Mouse (Mus musculus) ES-E14 (cell line): ENCODE results near the gene Ppil3. TPM values are rescaled to one million over a fixed set of nuclear protein-coding genes. Genes with fewer than 3 reads are reported as not detected.

Source experiments
- DNase-seq: peaks from one replicate; pipeline ENCODE4 v3.0.0-alpha.2; 2013; ENCODE audit warnings: low read depth, low spot score
- H3K27ac ChIP-seq: 2 replicates; pipeline ENCODE4 v1.5.1; 2012; ENCODE audit warnings: low read depth, mild to moderate bottlenecking, low read length, moderate library complexity, mixed read lengths; ENCODE audit not compliant: poor library complexity, insufficient read depth, severe bottlenecking
- H3K36me3 ChIP-seq: 2 replicates; pipeline ENCODE4 v1.6.1; 2012; ENCODE audit warnings: mild to moderate bottlenecking, low read length, moderate library complexity, mixed read lengths; ENCODE audit not compliant: control insufficient read depth, poor library complexity, insufficient read depth, severe bottlenecking
- H3K4me1 ChIP-seq, 2 experiments: fragments of 150-350 bp in 1 of 2; sonication (generic) in 1 of 2; 2 replicates each; pipeline ENCODE4 v1.6.1; 2012; ENCODE audit warnings: low read length in 2 of 2, mild to moderate bottlenecking in 1 of 2, mixed read lengths in 1 of 2; ENCODE audit not compliant: control insufficient read depth in 2 of 2, insufficient read depth in 2 of 2, poor library complexity in 1 of 2
- H3K4me3 ChIP-seq, 2 experiments: fragments of 150-350 bp in 1 of 2; sonication (generic) in 1 of 2; 2 replicates each; pipeline ENCODE4 v1.5.1; 2012; ENCODE audit warnings: low read length in 2 of 2, low read depth in 1 of 2, mild to moderate bottlenecking in 1 of 2, mixed read lengths in 1 of 2; ENCODE audit not compliant: insufficient read depth in 1 of 2, poor library complexity in 1 of 2, severe bottlenecking in 1 of 2
- H3K9ac ChIP-seq: 2 replicates; pipeline ENCODE4 v1.6.1; 2012; ENCODE audit warnings: low read depth, mild to moderate bottlenecking, low read length, mixed read lengths; ENCODE audit not compliant: poor library complexity, insufficient read depth, severe bottlenecking
- H3K9me3 ChIP-seq: fragments of 150-350 bp; sonication (generic); 2 replicates; pipeline ENCODE4 v1.6.1; 2012; ENCODE audit warnings: low read depth, mild to moderate bottlenecking, low read length; ENCODE audit not compliant: control insufficient read depth, insufficient read depth
- CHD2 ChIP-seq: IDR thresholded peaks from 2 replicates; pipeline ENCODE4 v1.6.1; 2014; ENCODE audit warnings: mild to moderate bottlenecking, low read depth, low read length, inconsistent platforms
- HCFC1 ChIP-seq: IDR thresholded peaks from 2 replicates; pipeline ENCODE4 v1.6.1; 2012; ENCODE audit warnings: low read length, inconsistent platforms, borderline replicate concordance; ENCODE audit not compliant: insufficient read depth
- MAFK ChIP-seq: IDR thresholded peaks from 2 replicates; pipeline ENCODE4 v1.6.1; 2014; ENCODE audit warnings: mild to moderate bottlenecking, low read depth, low read length, inconsistent platforms; ENCODE audit not compliant: insufficient read depth
- ZC3H11A ChIP-seq: IDR thresholded peaks from 2 replicates; pipeline ENCODE4 v1.6.1; 2012; ENCODE audit warnings: low read depth, mild to moderate bottlenecking, inconsistent platforms, low read length, borderline replicate concordance
- ZNF384 ChIP-seq: IDR thresholded peaks from 2 replicates; pipeline ENCODE4 v1.6.1; 2012; ENCODE audit warnings: low read depth, low read length, inconsistent platforms
- in situ Hi-C, 2 experiments: fragments of 600-800 bp; cut with MboI; formaldehyde crosslinking; loops; one replicate each; pipeline ENCODE4 v1.15.1; 2025; ENCODE audit warnings: low sequenced_read_pairs in 2 of 2, inconsistent platforms in 1 of 2; ENCODE audit not compliant: unreplicated experiment in 2 of 2
- total RNA-seq: library from RNA; depleted of rRNA; stranded (reverse); fragments of 300-350 nt; gene quantifications from 2 replicates; pipeline ENCODE4 v1.2.3, GENCODE M21; 2012

Gene Ppil3
- total RNA-seq, 1 experiment = 48.5 TPM

GRCm38 (mm10) chr1:58463935-58464334 is 18.6 kb upstream of the Ppil3 start:
- Histone ChIP-seq H3K4me1 (no peaks in the 10 kb centered on the region), H3K27ac (no peak overlapping the region), H3K9me3 (no peaks in the 10 kb centered on the region), H3K4me3 (no peak overlapping the region), H3K9ac (no peak overlapping the region), H3K36me3 (peaks cover 32% of the 10 kb centered on the region)
- DNase-seq = no peak
- no peak for TF ChIP-seq HCFC1
- TF ChIP-seq CHD2 = no peak
- TF ChIP-seq ZC3H11A = no peak
- TF ChIP-seq MAFK = no peak
- no peak for TF ChIP-seq ZNF384
- in situ Hi-C loops = no loop called here

DNA sequence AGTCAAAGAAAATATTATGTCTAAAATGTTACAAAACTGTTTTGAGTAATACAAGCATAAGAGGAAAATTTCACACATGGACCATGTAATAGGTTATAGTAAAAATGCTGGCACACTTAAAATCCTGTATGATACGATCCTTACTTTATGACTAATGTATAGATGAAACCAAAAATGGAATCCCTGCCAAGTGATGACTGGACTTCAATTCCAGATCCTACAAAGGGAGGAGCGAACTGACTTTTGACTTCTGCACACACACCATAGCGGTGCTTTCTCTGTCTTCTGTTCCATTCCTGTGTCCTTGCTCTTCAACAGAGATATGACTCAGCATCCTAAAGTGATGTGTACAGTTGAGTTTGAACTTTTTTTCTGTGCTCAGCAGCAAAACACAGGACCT is 15.3 kb upstream of the Ppil3 start:
- Histone ChIP-seq H3K4me1 (peaks cover 0 to 2% of the 10 kb centered on the region in 2 experiments; a peak in 1 of 4 replicates), H3K9ac (no peak overlapping the region), H3K4me3 (no peak overlapping the region), H3K27ac (no peak overlapping the region), H3K9me3 (no peaks in the 10 kb centered on the region), H3K36me3 (peaks cover 38% of the 10 kb centered on the region)
- in situ Hi-C loops = no loop called here
- no peak for TF ChIP-seq ZC3H11A
- TF ChIP-seq MAFK = no peak
- TF ChIP-seq CHD2 = no peak
- TF ChIP-seq ZNF384 = no peak
- no peak for TF ChIP-seq HCFC1
- DNase-seq = no peak

DNA sequence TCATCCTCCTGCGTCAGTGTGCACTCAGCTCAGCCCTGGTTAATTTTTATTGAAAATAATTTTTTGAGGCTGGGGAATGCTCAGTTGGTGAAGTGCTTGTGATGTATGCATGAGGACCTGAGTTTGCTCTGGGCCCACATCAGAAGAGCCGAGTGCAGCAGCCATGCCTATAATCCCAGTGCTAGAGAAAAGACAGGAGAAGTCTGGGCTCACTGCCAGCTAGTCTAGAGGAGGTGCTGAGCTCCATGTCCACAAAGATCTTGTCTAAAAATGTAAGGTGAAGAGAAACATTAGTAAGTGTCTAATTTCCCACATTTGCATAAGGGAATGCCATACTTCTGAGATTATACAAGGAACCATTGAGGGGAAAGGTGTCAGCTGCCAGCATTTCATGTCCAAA is 13.6 kb upstream of the Ppil3 start:
- TF ChIP-seq ZC3H11A (no peak), HCFC1 (no peak), ZNF384 (no peak), CHD2 (no peak), MAFK (no peak)

GRCm38 (mm10) chr1:58458175-58458574 is 12.9 kb upstream of the Ppil3 start:
- Histone ChIP-seq H3K4me1 (peaks cover 0 to 2% of the 10 kb centered on the region in 2 experiments; a peak in 1 of 4 replicates), H3K36me3 (peaks cover 38% of the 10 kb centered on the region), H3K9ac (no peak overlapping the region; the same call in 1 of the 2 replicates), H3K4me3 (0 out of 4 replicates have a peak overlapping the region, but pooled peaks of 1 of the 2 experiments have one; percentile 1), H3K9me3 (no peaks in the 10 kb centered on the region), H3K27ac (no peak overlapping the region)
- DNase-seq = peak; percentile 16
- in situ Hi-C loops = no loop called here
- TF ChIP-seq ZNF384 = no peak
- TF ChIP-seq ZC3H11A = no peak
- TF ChIP-seq HCFC1 = no peak
- 0 out of 2 replicates have a peak, but pooled peaks have one; percentile 45 for TF ChIP-seq CHD2
- no peak for TF ChIP-seq MAFK

More for the DNA sequence above, 13.6 kb upstream of the Ppil3 start:
- DNase-seq = no peak
- Histone ChIP-seq H3K9me3 (no peaks in the 10 kb centered on the region), H3K27ac (no peak overlapping the region), H3K4me3 (no peak overlapping the region), H3K36me3 (peaks cover 38% of the 10 kb centered on the region), H3K9ac (no peak overlapping the region), H3K4me1 (peaks cover 0 to 2% of the 10 kb centered on the region in 2 experiments; a peak in 1 of 4 replicates)
- in situ Hi-C loops = no loop called here

- H3K4me3 ChIP-seq = no peak overlapping the region
- peaks cover 39% of the 10 kb centered on the region for H3K36me3 ChIP-seq
- H3K9ac ChIP-seq = no peak overlapping the region
- no peak overlapping the region for H3K27ac ChIP-seq
- H3K4me1 ChIP-seq = peaks cover 0 to 2% of the 10 kb centered on the region in 2 experiments; a peak in 1 of 4 replicates
- in situ Hi-C loops = no loop called here
- DNase-seq = no peak
- TF ChIP-seq HCFC1 = no peak
- no peak for TF ChIP-seq ZC3H11A
- TF ChIP-seq ZNF384 = no peak
- no peak for TF ChIP-seq CHD2
- no peak for TF ChIP-seq MAFK
- H3K9me3 ChIP-seq = no peaks in the 10 kb centered on the region
These were observed 9.0 kb upstream of the Ppil3 start for GRCm38 (mm10) chr1:58454316-58454715.
